Mouse (Mus musculus) neural tube, embryonic 14.5 days (tissue): ENCODE results near the gene Chst12. TPM values are rescaled to one million over a fixed set of nuclear protein-coding genes. Genes with fewer than 3 reads are reported as not detected.

Experiments
- ATAC-seq: fragments of 200-750 bp; cut with Nextera tagmentation; 2 replicates; pipeline ENCODE4 v1.8.0; 2017; ENCODE audit warnings: low read depth, mild to moderate bottlenecking, moderate TSS enrichment, moderate library complexity
- H3K27ac ChIP-seq: fragments of 300-500 bp; sonication (generic); 2 replicates; pipeline ENCODE4 v1.5.1; 2014; ENCODE audit warnings: low read depth, mild to moderate bottlenecking, control low read depth, low read length, moderate library complexity, mixed read lengths
- H3K27me3 ChIP-seq: fragments of 300-500 bp; sonication (generic); 2 replicates; pipeline ENCODE4 v1.6.1; 2014; ENCODE audit warnings: low read length; ENCODE audit not compliant: control insufficient read depth, insufficient read depth
- H3K36me3 ChIP-seq: fragments of 300-500 bp; sonication (generic); 2 replicates; pipeline ENCODE4 v1.6.1; 2014; ENCODE audit warnings: low read length, mixed read lengths; ENCODE audit not compliant: control insufficient read depth, insufficient read depth
- H3K4me1 ChIP-seq: fragments of 300-500 bp; sonication (generic); 2 replicates; pipeline ENCODE4 v1.6.1; 2014; ENCODE audit warnings: low read length; ENCODE audit not compliant: control insufficient read depth, insufficient read depth
- H3K4me2 ChIP-seq: fragments of 300-500 bp; sonication (generic); 2 replicates; pipeline ENCODE4 v1.6.1; 2014; ENCODE audit warnings: mild to moderate bottlenecking, low read depth, low read length, control low read depth
- H3K4me3 ChIP-seq: fragments of 300-500 bp; sonication (generic); 2 replicates; pipeline ENCODE4 v1.5.1; 2014; ENCODE audit warnings: low read depth, low read length, control low read depth, mixed read lengths
- H3K9ac ChIP-seq: fragments of 300-500 bp; sonication (generic); replicated peaks from 2 replicates; pipeline ENCODE4 v1.6.1; 2014; ENCODE audit warnings: low read depth, mild to moderate bottlenecking, control low read depth, low read length, mixed read lengths
- H3K9me3 ChIP-seq: fragments of 300-500 bp; sonication (generic); 2 replicates; pipeline ENCODE4 v1.6.1; 2016; ENCODE audit warnings: low read length; ENCODE audit not compliant: control insufficient read depth
- WGBS: fragments of 180-500 bp; shearing (Covaris S2); extraction: QIAGEN DNeasy Blood & Tissue Kit; methylation state at CpG from one replicate; pipeline ENCODE4 v1.1.7; 2014; 5-methylcytosine and 5-hydroxymethylcytosine counted together
- polyA plus RNA-seq: library from polyadenylated mRNA; unstranded; fragments of >200 nt; fragmentation: Nextera tagmentation; extraction: Ambion mirVana; gene quantifications from 2 replicates; pipeline ENCODE4 v1.2.1, GENCODE M21; 2014

The Chst12 gene
- polyA plus RNA-seq, 1 experiment from 2014 or later = 23.8 TPM

DNA sequence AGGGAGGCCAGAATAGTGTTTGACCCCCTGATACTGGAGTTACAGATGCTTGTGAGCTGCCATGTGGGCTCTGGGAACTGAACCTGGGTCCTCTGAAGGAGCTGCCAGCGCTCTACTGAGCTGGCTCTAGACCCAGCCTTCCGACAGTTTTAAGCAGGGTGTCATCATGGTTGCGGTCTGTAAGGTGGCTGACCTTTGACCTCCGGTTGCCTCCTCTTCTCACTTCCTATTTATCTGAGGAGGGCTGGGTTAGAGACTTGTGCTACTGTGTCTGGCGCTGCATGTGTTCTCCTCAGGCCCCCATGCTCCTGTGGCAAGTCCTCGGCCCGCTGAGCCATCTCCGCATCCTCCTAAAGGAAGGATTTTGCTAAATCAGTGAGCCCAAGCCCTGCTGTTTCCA lies 8.6 kb downstream of the Chst12 start:
- 77% methylated on average over 8 of the region's 8 CpGs for WGBS
- H3K27ac ChIP-seq = no peak overlapping the region

DNA sequence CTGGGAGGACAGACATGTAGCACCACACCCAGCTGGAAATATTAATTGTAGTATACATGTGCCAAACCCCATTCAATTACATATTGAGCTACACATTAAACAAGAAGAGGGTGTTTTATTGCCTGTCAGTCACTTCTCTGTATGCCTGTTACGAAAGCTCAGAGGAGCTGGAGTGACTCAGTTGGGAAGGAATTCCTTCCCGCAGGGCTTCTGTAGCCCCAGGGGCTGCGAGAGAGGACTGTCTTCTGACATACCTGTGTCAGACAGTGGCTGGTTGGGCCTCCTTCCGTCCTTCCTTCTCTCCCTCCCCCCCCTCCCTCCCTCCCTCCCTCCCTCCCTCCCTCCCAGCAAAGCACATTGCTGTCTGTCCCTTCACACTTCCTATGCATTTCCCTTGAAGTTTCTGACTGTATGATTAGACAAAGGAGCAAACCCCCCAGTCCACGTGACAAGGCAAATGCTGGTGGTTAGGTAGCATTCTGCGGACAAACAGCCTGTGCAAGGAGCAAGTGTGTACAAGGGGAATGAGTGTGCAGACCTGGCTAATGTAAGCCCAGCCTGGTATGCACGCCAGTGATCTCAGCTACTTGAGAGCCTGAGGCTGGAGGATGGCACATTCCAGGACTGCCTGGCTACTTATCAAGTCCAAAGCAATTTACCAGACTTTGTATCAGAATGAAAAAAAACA lies 9.6 kb downstream of the Chst12 start:
- H3K4me3 ChIP-seq = no peak overlapping the region
- no peaks in the 10 kb centered on the region for H3K27me3 ChIP-seq
- WGBS = 72% methylated on average over 7 of the region's 7 CpGs
- H3K4me2 ChIP-seq = no peak overlapping the region
- H3K36me3 ChIP-seq = no peaks in the 10 kb centered on the region
- no peak overlapping the region for H3K9ac ChIP-seq
- H3K9me3 ChIP-seq = no peaks in the 10 kb centered on the region
- H3K4me1 ChIP-seq = peaks cover 7% of the 10 kb centered on the region; the same call in 1 of the 2 replicates
- no peak for ATAC-seq
- no peak overlapping the region for H3K27ac ChIP-seq

More for the DNA sequence above, 8.6 kb downstream of the Chst12 start:
- Histone ChIP-seq H3K4me2 (no peak overlapping the region), H3K9ac (no peak overlapping the region), H3K27me3 (no peaks in the 10 kb centered on the region), H3K4me1 (peaks cover 12% of the 10 kb centered on the region; the same call in 1 of the 2 replicates), H3K4me3 (no peak overlapping the region), H3K9me3 (no peaks in the 10 kb centered on the region), H3K36me3 (no peaks in the 10 kb centered on the region)
- no peak for ATAC-seq

DNA sequence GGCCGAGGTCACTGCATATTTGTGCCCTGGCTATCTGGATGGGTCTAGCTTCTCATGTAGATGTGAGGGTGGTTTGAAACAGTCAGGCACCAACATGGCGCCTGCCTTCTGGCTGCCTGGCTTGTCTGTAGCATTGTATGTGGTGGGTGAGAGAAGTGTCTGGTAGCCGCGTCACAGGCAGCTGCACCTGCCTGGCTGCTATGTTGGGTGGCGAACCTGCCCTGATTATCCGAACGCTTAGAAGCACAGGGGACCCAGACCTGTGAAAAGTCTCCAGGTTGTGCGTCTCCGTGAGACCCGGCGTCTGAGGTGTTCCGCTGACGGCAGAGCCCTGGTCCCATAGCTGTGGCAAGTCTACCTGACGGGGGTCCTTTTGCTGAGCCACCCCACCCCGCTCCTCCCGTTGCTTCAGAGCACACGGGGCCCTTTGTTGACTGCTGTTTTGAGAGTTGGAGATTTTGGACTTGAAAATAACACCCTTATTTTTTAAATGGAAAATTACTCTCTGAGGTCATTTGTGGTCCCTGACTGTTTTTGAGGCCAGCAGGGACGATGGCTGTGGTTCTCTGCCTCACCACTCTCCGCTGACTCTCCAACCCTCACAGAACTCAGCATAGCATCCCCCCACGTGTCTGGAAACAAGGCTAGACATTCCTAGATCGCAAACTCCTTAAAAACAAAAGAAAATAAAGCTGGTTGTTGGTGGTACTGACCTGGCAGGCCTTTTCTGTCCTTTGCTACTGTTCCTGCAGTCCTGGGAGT lies 12.0 kb downstream of the Chst12 start:
- Histone ChIP-seq H3K4me3 (no peak overlapping the region), H3K9ac (no peak overlapping the region), H3K4me1 (no peaks in the 10 kb centered on the region), H3K27me3 (no peaks in the 10 kb centered on the region), H3K36me3 (no peaks in the 10 kb centered on the region), H3K4me2 (no peak overlapping the region), H3K27ac (no peak overlapping the region), H3K9me3 (no peaks in the 10 kb centered on the region)
- WGBS = 93% methylated on average over 21 of the region's 21 CpGs
- no peak for ATAC-seq

DNA sequence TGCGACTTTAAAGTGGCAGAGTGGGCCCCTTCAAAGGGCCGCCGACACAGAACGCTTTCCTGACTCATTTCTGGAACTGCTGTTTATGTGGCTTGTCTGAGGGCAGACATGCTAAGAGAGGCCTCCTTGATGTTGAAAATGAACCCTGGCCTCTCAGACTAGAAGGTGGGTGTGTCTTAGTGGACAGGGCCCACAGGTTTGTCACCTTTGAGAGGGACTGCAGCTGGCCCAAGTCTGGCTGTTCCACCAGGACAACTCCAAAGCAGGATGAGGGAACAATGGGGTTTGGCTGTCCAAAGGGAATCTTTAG lies 12.5 kb downstream of the Chst12 start:
- Histone ChIP-seq H3K36me3 (no peaks in the 10 kb centered on the region), H3K27me3 (no peaks in the 10 kb centered on the region), H3K4me3 (no peak overlapping the region), H3K4me2 (no peak overlapping the region), H3K9ac (no peak overlapping the region), H3K27ac (no peak overlapping the region), H3K4me1 (no peaks in the 10 kb centered on the region), H3K9me3 (no peaks in the 10 kb centered on the region)
- WGBS = 93% methylated on average over 4 of the region's 4 CpGs
- no peak for ATAC-seq

DNA sequence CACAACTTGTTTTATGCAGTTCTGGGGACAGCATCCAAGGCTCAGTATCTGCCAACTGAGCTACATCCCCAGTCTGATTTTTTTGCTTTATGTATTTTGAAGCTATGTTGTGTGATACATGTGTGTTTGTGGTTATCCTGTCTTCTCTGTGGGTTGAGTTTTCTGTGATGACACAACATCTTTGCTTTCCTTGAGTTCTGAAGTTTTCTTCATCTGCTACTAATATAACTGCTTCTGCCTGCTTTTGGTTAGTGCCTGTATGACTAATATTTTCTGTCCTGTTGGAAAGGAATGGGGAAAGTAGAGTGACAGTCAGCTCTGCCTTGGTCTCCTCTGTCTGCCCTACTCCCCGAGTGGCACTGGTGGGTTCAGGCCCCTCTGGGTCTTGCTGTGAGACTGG lies 15.8 kb downstream of the Chst12 start:
- Histone ChIP-seq H3K36me3 (0 out of 2 replicates have a peak, but pooled peaks cover 14% of the 10 kb centered on the region), H3K27me3 (no peaks in the 10 kb centered on the region), H3K9ac (no peak overlapping the region), H3K9me3 (no peaks in the 10 kb centered on the region), H3K4me2 (no peak overlapping the region), H3K4me1 (no peaks in the 10 kb centered on the region), H3K4me3 (no peak overlapping the region), H3K27ac (no peak overlapping the region)
- WGBS = 100% methylated on average over 1 of the region's 1 CpGs
- ATAC-seq = no peak

DNA sequence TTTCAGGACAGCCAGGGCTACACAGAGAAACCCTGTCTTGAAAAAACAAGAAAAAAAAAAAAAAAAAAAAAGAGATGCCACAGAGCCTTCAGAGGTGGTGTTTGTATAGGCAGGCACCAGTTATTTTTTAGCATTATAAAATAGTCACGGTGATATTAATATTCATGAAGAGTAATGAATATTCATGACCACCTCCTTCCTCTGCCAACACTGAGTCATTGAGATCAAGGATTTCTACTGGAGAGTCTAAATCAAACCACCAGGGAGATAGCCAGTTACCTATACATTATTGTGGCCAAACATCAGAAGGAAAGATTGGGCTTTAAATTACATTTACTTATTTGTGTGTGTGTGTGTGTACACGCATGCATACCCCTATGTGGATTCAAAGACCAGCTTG lies 21.4 kb downstream of the Chst12 start:
- Histone ChIP-seq H3K4me2 (no peak overlapping the region), H3K4me3 (no peak overlapping the region), H3K4me1 (no peaks in the 10 kb centered on the region), H3K36me3 (peaks cover 14% of the 10 kb centered on the region; the same call in 1 of the 2 replicates), H3K9ac (no peak overlapping the region), H3K27ac (no peak overlapping the region), H3K9me3 (no peaks in the 10 kb centered on the region), H3K27me3 (no peaks in the 10 kb centered on the region)
- ATAC-seq = no peak
- 79% methylated on average over 2 of the region's 2 CpGs for WGBS

DNA sequence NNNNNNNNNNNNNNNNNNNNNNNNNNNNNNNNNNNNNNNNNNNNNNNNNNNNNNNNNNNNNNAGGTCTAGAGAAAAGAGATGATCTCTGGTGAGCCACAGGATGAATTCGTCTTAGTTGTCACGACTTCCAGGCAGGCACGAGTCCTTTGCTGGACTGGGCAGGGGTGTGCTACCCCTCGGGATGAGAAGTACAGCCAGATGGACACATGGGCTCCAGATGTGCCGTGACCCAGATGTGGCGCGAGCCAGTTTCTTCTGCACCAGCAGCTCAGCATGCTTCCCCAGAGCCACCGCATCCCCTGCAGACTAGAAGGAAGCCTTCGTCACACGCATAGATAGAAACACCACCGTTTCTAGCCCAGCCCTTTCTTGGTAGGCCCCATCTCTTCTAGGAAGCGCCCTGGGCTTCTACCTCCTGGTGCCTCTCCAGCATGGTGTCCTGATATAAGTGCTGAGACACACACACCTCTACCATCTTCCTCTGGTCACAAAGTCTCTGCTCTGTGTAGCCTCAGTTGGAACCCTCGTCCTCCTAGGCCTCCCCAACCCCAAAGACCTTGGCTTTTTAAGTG lies 32.8 kb downstream of the Chst12 start:
- no peaks in the 10 kb centered on the region for H3K4me1 ChIP-seq
- no peak overlapping the region for H3K4me3 ChIP-seq
- ATAC-seq = no peak
- no peaks in the 10 kb centered on the region for H3K27me3 ChIP-seq
- H3K36me3 ChIP-seq = no peaks in the 10 kb centered on the region
- 78% methylated on average over 13 of the region's 13 CpGs for WGBS
- no peaks in the 10 kb centered on the region for H3K9me3 ChIP-seq
- H3K9ac ChIP-seq = no peak overlapping the region
- no peak overlapping the region for H3K27ac ChIP-seq
- H3K4me2 ChIP-seq = no peak overlapping the region

DNA sequence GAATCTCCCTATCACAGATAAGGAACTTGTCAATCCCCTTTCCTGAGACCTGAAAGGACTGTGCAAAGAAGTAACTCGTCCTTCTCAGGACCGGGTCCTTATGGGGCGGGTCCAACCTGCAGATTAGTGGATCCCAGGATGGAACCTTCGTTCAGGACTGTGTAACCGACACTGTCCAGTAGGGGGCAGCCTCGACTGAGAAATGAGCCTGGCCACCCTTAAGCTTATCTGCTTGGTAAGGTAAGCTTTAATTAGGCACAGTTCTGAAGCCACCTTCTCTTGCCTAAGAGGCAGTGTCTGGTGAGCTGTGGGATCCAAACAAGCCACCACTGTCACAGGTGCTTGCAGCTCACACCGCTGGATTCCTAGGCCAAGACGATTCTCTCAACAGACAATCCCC lies 34.8 kb downstream of the Chst12 start:
- ATAC-seq = peak; percentile 45; the same call in 1 of the 2 replicates
- H3K9me3 ChIP-seq = no peaks in the 10 kb centered on the region
- no peaks in the 10 kb centered on the region for H3K36me3 ChIP-seq
- H3K9ac ChIP-seq = no peak overlapping the region
- H3K4me2 ChIP-seq = no peak overlapping the region
- H3K4me3 ChIP-seq = no peak overlapping the region
- H3K4me1 ChIP-seq = no peaks in the 10 kb centered on the region
- H3K27me3 ChIP-seq = no peaks in the 10 kb centered on the region
- no peak overlapping the region for H3K27ac ChIP-seq
- WGBS = 16% methylated on average over 8 of the region's 8 CpGs
